Mouse (Mus musculus) heart, adult 2 months (tissue): ENCODE measurements around the gene Sorcs2.

ENCODE experiments used
- CTCF ChIP-seq: fragments of 200-600 bp; IDR thresholded peaks from 2 replicates; pipeline ENCODE4 v1.8.1; 2022; ENCODE audit warnings: antibody characterized with exemption, mild to moderate bottlenecking, moderate library complexity
- EP300 ChIP-seq: fragments of 200-500 bp; IDR thresholded peaks from 2 replicates; pipeline ENCODE4 v1.6.1; 2011; ENCODE audit warnings: low read depth, low read length, control low read depth; ENCODE audit not compliant: insufficient read depth
- POLR2A ChIP-seq: fragments of 200-500 bp; IDR thresholded peaks from 2 replicates; pipeline ENCODE4 v1.6.1; 2011; ENCODE audit warnings: mild to moderate bottlenecking, low read depth, low read length, control low read depth; ENCODE audit not compliant: insufficient read depth

- TF ChIP-seq CTCF = no peak
- TF ChIP-seq POLR2A = no peak
- TF ChIP-seq EP300 = no peak
These were observed 77.3 kb downstream of the Sorcs2 start for GRCm38 (mm10) chr5:36320667-36321066.
